14 mouse cellular contexts compared by ENCODE assay signal in genomic region chr11:18631975-18632773, GRCm38 (mm10).
DNase-seq lines count a peak whose midpoint lies in the region; ATAC-seq lines count a peak whose summit lies in the region.
"Had no signal": no experiment of that assay in that cellular context is flagged by ENCODE, and none has a peak within 500 bp of the region (broad histone marks: within the 10 kb centered on the region; RNA-seq: fewer than 3 reads in every experiment).

No protein-coding gene starts in this region.

- no peaks in the 10 kb centered on the region for H3K27me3 ChIP-seq in neural tube, embryonic 14.5 days (ENCODE audit: control insufficient read depth, insufficient read depth, low read length)
- H3K27me3 ChIP-seq: kidney, embryonic 15.5 days; lung, embryonic 15.5 days had no signal

- peak; percentile 69 for ATAC-seq in neural tube, embryonic 14.5 days (ENCODE audit: low read depth)

- H3K4me1 ChIP-seq in neural tube, embryonic 14.5 days (ENCODE audit: control insufficient read depth, insufficient read depth, low read length): no peaks in the 10 kb centered on the region
- H3K4me1 ChIP-seq: limb, embryonic 12.5 days had no signal

- H3K36me3 ChIP-seq in neural tube, embryonic 14.5 days (ENCODE audit: control insufficient read depth, insufficient read depth, low read length): no peaks in the 10 kb centered on the region
- H3K36me3 ChIP-seq: G1E; kidney, embryonic 15.5 days; limb, embryonic 12.5 days; lung, embryonic 15.5 days had no signal

- no peak overlapping the region for H3K9ac ChIP-seq in neural tube, embryonic 14.5 days (replicated peaks; ENCODE audit: low read depth, low read length)
- H3K9ac ChIP-seq: kidney, embryonic 15.5 days; limb, embryonic 12.5 days; lung, embryonic 15.5 days had no signal

- H3K9me3 ChIP-seq in neural tube, embryonic 14.5 days (ENCODE audit: control insufficient read depth, low read length): no peaks in the 10 kb centered on the region
- H3K9me3 ChIP-seq: G1E; kidney, embryonic 15.5 days; limb, embryonic 12.5 days; lung, embryonic 15.5 days had no signal

- no peak overlapping the region for H3K4me3 ChIP-seq in neural tube, embryonic 14.5 days (ENCODE audit: low read depth, low read length)
- H3K4me3 ChIP-seq: heart, adult 2 months; kidney, embryonic 15.5 days; limb, embryonic 12.5 days; lung, embryonic 15.5 days had no signal

- peak; percentile 39 to 41 for DNase-seq in adrenal gland, adult (ENCODE audit: inconsistent age in 2 of 2, low spot score in 1 of 2)
- no peak for DNase-seq in adrenal gland, postnatal 4 days (ENCODE audit: low spot score in 2 of 2)
- DNase-seq in kidney, postnatal 10 days: peak; percentile 15
- no peak for DNase-seq in kidney, adult 9 months
- DNase-seq in ovary, postnatal 36 days (ENCODE audit: low spot score): peak; percentile 4
- no peak for DNase-seq in ovary, postnatal 14 days (ENCODE audit: low spot score)
- no peak for DNase-seq in urinary bladder, postnatal 10 days (ENCODE audit: low spot score)
- DNase-seq: heart, adult 2 months; heart, postnatal 4 days had no signal

- no peak overlapping the region for H3K4me2 ChIP-seq in neural tube, embryonic 14.5 days (ENCODE audit: low read depth, low read length)
- H3K4me2 ChIP-seq: kidney, embryonic 15.5 days; limb, embryonic 12.5 days; lung, embryonic 15.5 days had no signal

- 33% methylated on average over 5 of the region's 5 CpGs for WGBS in neural tube, embryonic 14.5 days

- H3K27ac ChIP-seq in neural tube, embryonic 14.5 days (ENCODE audit: low read depth, low read length): no peak overlapping the region
- H3K27ac ChIP-seq: heart, adult 2 months; kidney, embryonic 15.5 days; limb, embryonic 12.5 days; lung, embryonic 15.5 days had no signal

Comparison
In these comparisons a context has a peak if more than half of its experiments do, and no peak if none do; other contexts are left out.
1. DNase-seq: peak in adrenal gland, adult (2 of 2), kidney, postnatal 10 days (single experiment) and ovary, postnatal 36 days (single experiment); none in adrenal gland, postnatal 4 days (0 of 2), kidney, adult 9 months (single experiment), ovary, postnatal 14 days (single experiment) and urinary bladder, postnatal 10 days (single experiment).